Mouse (Mus musculus) MEL (cell line): ENCODE measurements at regions not wholly inside any gene's neighbourhood (a gene's known extent, or its start where the extent isn't known, plus 50 kb on each side); places are given as distances from the start of the nearest gene placed in this dataset.

Experiments
- DNase-seq: peaks from one replicate; pipeline ENCODE4 v3.0.0; 2011; ENCODE audit warnings: low read depth, low spot score
- H3K27ac ChIP-seq: 2 replicates; pipeline ENCODE4 v1.5.1; 2012; ENCODE audit warnings: low read depth, mild to moderate bottlenecking, control low read depth, low read length, moderate library complexity; ENCODE audit not compliant: control insufficient read depth
- H3K27me3 ChIP-seq, 2 experiments: fragments of 150-350 bp in 1 of 2; sonication (generic) in 1 of 2; 2 replicates each; pipeline ENCODE4 v1.6.1; 2012; ENCODE audit warnings: low read length in 2 of 2, mild to moderate bottlenecking in 2 of 2, improper control_type of control experiment in 1 of 2, moderate library complexity in 1 of 2; ENCODE audit not compliant: insufficient read depth in 2 of 2, control insufficient read depth in 1 of 2
- H3K36me3 ChIP-seq, 2 experiments: 2 replicates each; pipeline ENCODE4 v1.6.1; 2012 to 2014; ENCODE audit warnings: low read length in 2 of 2, improper control_type of control experiment in 1 of 2, inconsistent platforms in 1 of 2, mild to moderate bottlenecking in 1 of 2; ENCODE audit not compliant: insufficient read depth in 2 of 2, control insufficient read depth in 1 of 2
- H3K4me1 ChIP-seq, 2 experiments: fragments of 150-350 bp in 1 of 2; sonication (generic) in 1 of 2; 2 replicates each; pipeline ENCODE4 v1.6.1; 2012; ENCODE audit warnings: low read length in 2 of 2, improper control_type of control experiment in 1 of 2, mild to moderate bottlenecking in 1 of 2; ENCODE audit not compliant: insufficient read depth in 2 of 2, control insufficient read depth in 1 of 2
- H3K4me3 ChIP-seq, 2 experiments: fragments of 150-350 bp in 1 of 2; sonication (generic) in 1 of 2; 2 replicates each; pipeline ENCODE4 v1.5.1; 2012; ENCODE audit warnings: low read depth in 2 of 2, low read length in 2 of 2, mild to moderate bottlenecking in 2 of 2, moderate library complexity in 2 of 2, control low read depth in 1 of 2, improper control_type of control experiment in 1 of 2; ENCODE audit not compliant: control insufficient read depth in 1 of 2, insufficient read depth in 1 of 2
- H3K79me2 ChIP-seq: 2 replicates; pipeline ENCODE4 v1.6.1; 2012; ENCODE audit warnings: mild to moderate bottlenecking, low read length, moderate library complexity; ENCODE audit not compliant: control insufficient read depth, poor library complexity, insufficient read depth
- H3K9ac ChIP-seq: 2 replicates; pipeline ENCODE4 v1.6.1; 2012; ENCODE audit warnings: low read depth, mild to moderate bottlenecking, control low read depth, low read length, moderate library complexity; ENCODE audit not compliant: control insufficient read depth, poor library complexity, severe bottlenecking
- H3K9me3 ChIP-seq: fragments of 150-350 bp; sonication (generic); replicated peaks from 2 replicates; pipeline ENCODE4 v1.6.1; 2012; ENCODE audit warnings: mild to moderate bottlenecking, low read length, improper control_type of control experiment, moderate library complexity; ENCODE audit not compliant: insufficient read depth
- BHLHE40 ChIP-seq: IDR thresholded peaks from 2 replicates; pipeline ENCODE4 v1.6.1; 2012; ENCODE audit warnings: low read depth, mild to moderate bottlenecking, inconsistent platforms, low read length, improper control_type of control experiment, borderline replicate concordance
- CHD1 ChIP-seq: IDR thresholded peaks from 2 replicates; pipeline ENCODE4 v1.6.1; 2012; ENCODE audit warnings: low read depth, mild to moderate bottlenecking, inconsistent platforms, low read length, improper control_type of control experiment
- CTCF ChIP-seq, 3 experiments: IDR thresholded peaks in 2 of 3; conservative IDR thresholded peaks in 1 of 3; 2 replicates each; pipeline ENCODE4 v1.5.1; 2011 to 2012; ENCODE audit warnings: low read length in 3 of 3, low read depth in 2 of 3, mild to moderate bottlenecking in 2 of 3, improper control_type of control experiment in 1 of 3, inconsistent platforms in 1 of 3, mixed read lengths in 1 of 3, moderate library complexity in 1 of 3; ENCODE audit not compliant: control insufficient read depth in 1 of 3, insufficient read depth in 1 of 3, poor library complexity in 1 of 3, severe bottlenecking in 1 of 3
- E2F4 ChIP-seq: IDR thresholded peaks from 2 replicates; pipeline ENCODE4 v1.6.1; 2011; ENCODE audit warnings: low read depth, low read length, improper control_type of control experiment, borderline replicate concordance
- ELF1 ChIP-seq: IDR thresholded peaks from 2 replicates; pipeline ENCODE4 v1.6.1; 2014; ENCODE audit warnings: low read depth, mild to moderate bottlenecking, inconsistent platforms, low read length, improper control_type of control experiment, moderate library complexity
- EP300 ChIP-seq, 2 experiments: IDR thresholded peaks; 2 replicates each; pipeline ENCODE4 v1.6.1; 2011; ENCODE audit warnings: improper control_type of control experiment in 2 of 2, low read length in 2 of 2, low read depth in 1 of 2, mild to moderate bottlenecking in 1 of 2
- ETS1 ChIP-seq: IDR thresholded peaks from 2 replicates; pipeline ENCODE4 v1.6.1; 2012; ENCODE audit warnings: low read depth, mild to moderate bottlenecking, inconsistent platforms, low read length, improper control_type of control experiment, moderate library complexity
- GABPA ChIP-seq: IDR thresholded peaks from 2 replicates; pipeline ENCODE4 v1.6.1; 2012; ENCODE audit warnings: low read depth, mild to moderate bottlenecking, inconsistent platforms, low read length, improper control_type of control experiment, moderate library complexity
- GATA1 ChIP-seq: IDR thresholded peaks from 2 replicates; pipeline ENCODE4 v1.6.1; 2011; ENCODE audit warnings: low read depth, low read length, improper control_type of control experiment
- HCFC1 ChIP-seq: IDR thresholded peaks from 2 replicates; pipeline ENCODE4 v1.6.1; 2012; ENCODE audit warnings: low read depth, mild to moderate bottlenecking, inconsistent platforms, low read length, improper control_type of control experiment, moderate library complexity
- JUND ChIP-seq: IDR thresholded peaks from 2 replicates; pipeline ENCODE4 v1.6.1; 2011; ENCODE audit warnings: low read depth, mild to moderate bottlenecking, improper control_type of control experiment, low read length
- KAT2A ChIP-seq: conservative IDR thresholded peaks from 2 replicates; pipeline ENCODE4 v1.6.1; 2012; ENCODE audit warnings: low read depth, low read length, improper control_type of control experiment, inconsistent platforms
- MAFK ChIP-seq: IDR thresholded peaks from 2 replicates; pipeline ENCODE4 v1.6.1; 2011; ENCODE audit warnings: low read depth, mild to moderate bottlenecking, low read length, improper control_type of control experiment, borderline replicate concordance
- MAX ChIP-seq: IDR thresholded peaks from 2 replicates; pipeline ENCODE4 v1.6.1; 2011; ENCODE audit warnings: low read length, improper control_type of control experiment
- MEF2A ChIP-seq: IDR thresholded peaks from 2 replicates; pipeline ENCODE4 v1.6.1; 2014; ENCODE audit warnings: low read depth, mild to moderate bottlenecking, inconsistent platforms, low read length, improper control_type of control experiment; ENCODE audit not compliant: poor library complexity, insufficient replicate concordance, severe bottlenecking; ENCODE audit errors: extremely low read depth
- MXI1 ChIP-seq: IDR thresholded peaks from 2 replicates; pipeline ENCODE4 v1.6.1; 2011; ENCODE audit warnings: mild to moderate bottlenecking, low read depth, low read length, improper control_type of control experiment
- MYB ChIP-seq: IDR thresholded peaks from 2 replicates; pipeline ENCODE4 v1.6.1; 2011; ENCODE audit warnings: mild to moderate bottlenecking, low read depth, low read length, improper control_type of control experiment
- MYC ChIP-seq: IDR thresholded peaks from 2 replicates; pipeline ENCODE4 v1.6.1; 2011; ENCODE audit warnings: low read depth, mild to moderate bottlenecking, low read length, improper control_type of control experiment, moderate library complexity
- NRF1 ChIP-seq: IDR thresholded peaks from 2 replicates; pipeline ENCODE4 v1.6.1; 2014; ENCODE audit warnings: low read depth, mild to moderate bottlenecking, inconsistent platforms, low read length, improper control_type of control experiment, moderate library complexity; ENCODE audit not compliant: poor library complexity, insufficient read depth, severe bottlenecking
- POLR2AphosphoS2 ChIP-seq: IDR thresholded peaks from 2 replicates; pipeline ENCODE4 v1.6.1; 2011; ENCODE audit warnings: low read length, improper control_type of control experiment
- POLR2AphosphoS5 ChIP-seq: IDR thresholded peaks from 2 replicates; pipeline ENCODE4 v1.6.1; 2012; ENCODE audit warnings: low read depth, borderline replicate concordance, mild to moderate bottlenecking, inconsistent platforms, low read length, moderate library complexity, mixed read lengths
- RAD21 ChIP-seq: IDR thresholded peaks from 2 replicates; pipeline ENCODE4 v1.6.1; 2011; ENCODE audit warnings: mild to moderate bottlenecking, low read depth, low read length, improper control_type of control experiment
- RCOR1 ChIP-seq: IDR thresholded peaks from 2 replicates; pipeline ENCODE4 v1.6.1; 2012; ENCODE audit warnings: low read depth, mild to moderate bottlenecking, inconsistent platforms, low read length, improper control_type of control experiment
- SIN3A ChIP-seq: IDR thresholded peaks from 2 replicates; pipeline ENCODE4 v1.6.1; 2012; ENCODE audit warnings: low read length, improper control_type of control experiment, inconsistent platforms
- SMC3 ChIP-seq: IDR thresholded peaks from 2 replicates; pipeline ENCODE4 v1.6.1; 2011; ENCODE audit warnings: low read depth, low read length, improper control_type of control experiment
- TAL1 ChIP-seq: IDR thresholded peaks from 2 replicates; pipeline ENCODE4 v1.6.1; 2012; ENCODE audit warnings: mild to moderate bottlenecking, inconsistent platforms, low read length, moderate library complexity, mixed read lengths
- TBP ChIP-seq: IDR thresholded peaks from 2 replicates; pipeline ENCODE4 v1.8.0; 2011; ENCODE audit warnings: low read depth, low read length, improper control_type of control experiment
- TCF12 ChIP-seq: IDR thresholded peaks from 2 replicates; pipeline ENCODE4 v1.6.1; 2014; ENCODE audit warnings: low read depth, mild to moderate bottlenecking, inconsistent platforms, low read length, improper control_type of control experiment, moderate library complexity
- UBTF ChIP-seq: IDR thresholded peaks from 2 replicates; pipeline ENCODE4 v1.6.1; 2012; ENCODE audit warnings: low read depth, mild to moderate bottlenecking, inconsistent platforms, low read length, improper control_type of control experiment, moderate library complexity, borderline replicate concordance; ENCODE audit not compliant: insufficient read depth
- USF1 ChIP-seq: IDR thresholded peaks from 2 replicates; pipeline ENCODE4 v1.6.1; 2014; ENCODE audit warnings: low read depth, mild to moderate bottlenecking, inconsistent platforms, low read length, improper control_type of control experiment, moderate library complexity
- USF2 ChIP-seq, 2 experiments: IDR thresholded peaks; 2 replicates each; pipeline ENCODE4 v1.6.1; 2011 to 2012; ENCODE audit warnings: improper control_type of control experiment in 2 of 2, low read length in 2 of 2, borderline replicate concordance in 1 of 2, inconsistent platforms in 1 of 2, low read depth in 1 of 2, mild to moderate bottlenecking in 1 of 2; ENCODE audit not compliant: insufficient read depth in 1 of 2
- ZC3H11A ChIP-seq: IDR thresholded peaks from 2 replicates; pipeline ENCODE4 v1.6.1; 2012; ENCODE audit warnings: low read depth, mild to moderate bottlenecking, inconsistent platforms, low read length, improper control_type of control experiment
- ZKSCAN1 ChIP-seq: IDR thresholded peaks from 2 replicates; pipeline ENCODE4 v1.6.1; 2012; ENCODE audit warnings: low read depth, mild to moderate bottlenecking, inconsistent platforms, low read length, improper control_type of control experiment, moderate library complexity
- ZMIZ1 ChIP-seq: IDR thresholded peaks from 2 replicates; pipeline ENCODE4 v1.6.1; 2012; ENCODE audit warnings: low read depth, mild to moderate bottlenecking, inconsistent platforms, low read length, improper control_type of control experiment, moderate library complexity
- ZNF384 ChIP-seq: IDR thresholded peaks from 2 replicates; pipeline ENCODE4 v1.6.1; 2012; ENCODE audit warnings: low read depth, mild to moderate bottlenecking, inconsistent platforms, low read length, improper control_type of control experiment

GRCm38 (mm10) chrX:131501409-131501808 lies 1751.9 kb downstream of the Diaph2 start:
- Histone ChIP-seq H3K36me3 (peaks cover 0 to 14% of the 10 kb centered on the region in 2 experiments; a peak in 2 of 4 replicates), H3K27ac (peak overlapping the region; percentile 49; the same call in 1 of the 2 replicates), H3K79me2 (no peaks in the 10 kb centered on the region), H3K4me3 (no peak overlapping the region), H3K4me1 (peaks cover 7 to 11% of the 10 kb centered on the region in 2 experiments; a peak in 3 of 4 replicates), H3K9me3 (no peaks in the 10 kb centered on the region), H3K9ac (no peak overlapping the region), H3K27me3 (no peaks in the 10 kb centered on the region)
- TF ChIP-seq BHLHE40: peak; percentile 77
- TF ChIP-seq ZNF384: peak; percentile 76
- TF ChIP-seq SIN3A: peak; percentile 51; the same call in 1 of the 2 replicates
- no peak for TF ChIP-seq MAX
- TF ChIP-seq TCF12: peak; percentile 99
- TF ChIP-seq MEF2A: peak; percentile 91; the same call in 1 of the 2 replicates
- no peak for TF ChIP-seq SMC3
- no peak for TF ChIP-seq POLR2AphosphoS5
- no peak for TF ChIP-seq HCFC1
- no peak for TF ChIP-seq USF2 (IDR thresholded peaks at IDR 0.05; ENCODE audit: borderline replicate concordance in 1 of 2, insufficient read depth in 1 of 2, low read depth in 1 of 2, low read length in 2 of 2)
- TF ChIP-seq TBP: no peak
- TF ChIP-seq KAT2A: no peak
- no peak for TF ChIP-seq ZC3H11A
- TF ChIP-seq MYC: peak; percentile 87
- TF ChIP-seq GABPA: no peak
- TF ChIP-seq E2F4: no peak
- peak; percentile 84 for TF ChIP-seq TAL1
- TF ChIP-seq ZMIZ1: no peak
- no peak for TF ChIP-seq JUND
- TF ChIP-seq RCOR1: peak; percentile 93
- no peak for TF ChIP-seq POLR2AphosphoS2
- peak; percentile 68; the same call in 1 of the 2 replicates for TF ChIP-seq MXI1
- no peak for TF ChIP-seq USF1
- TF ChIP-seq MAFK: no peak; the same call in 1 of the 2 replicates
- TF ChIP-seq ZKSCAN1: no peak
- no peak for TF ChIP-seq CHD1
- TF ChIP-seq ELF1: no peak
- peak; percentile 97 for TF ChIP-seq GATA1
- peak; percentile 82 for TF ChIP-seq MYB
- peak; percentile 99 for TF ChIP-seq EP300 (IDR thresholded peaks at IDR 0.05; ENCODE audit: low read depth in 1 of 2, low read length in 2 of 2)
- TF ChIP-seq RAD21: no peak; the same call in 1 of the 2 replicates
- no peak for TF ChIP-seq CTCF (IDR thresholded peaks at IDR 0.05 in 2 of 3, conservative IDR thresholded peaks at IDR 0.05 in 1 of 3; ENCODE audit: control insufficient read depth in 1 of 3, insufficient read depth in 1 of 3, low read depth in 2 of 3, low read length in 3 of 3, poor library complexity in 1 of 3, severe bottlenecking in 1 of 3)
- no peak for TF ChIP-seq UBTF
- peak; percentile 91 for TF ChIP-seq ETS1
- TF ChIP-seq NRF1: no peak
- DNase-seq: peak; percentile 79
